13 mouse cellular contexts compared by ENCODE assay signal in genomic region chr13:97237700-97238099, GRCm38 (mm10). TPM values are rescaled to one million over a fixed set of nuclear protein-coding genes. Genes with fewer than 3 reads are reported as not detected.
DNase-seq lines count a peak whose midpoint lies in the region; ATAC-seq lines count a peak whose summit lies in the region.
"Had no signal": no experiment of that assay in that cellular context is flagged by ENCODE, and none has a peak within 500 bp of the region (broad histone marks: within the 10 kb centered on the region; RNA-seq: fewer than 3 reads in every experiment).

No protein-coding gene starts in this region.

- 66% methylated on average over 3 of the region's 3 CpGs for WGBS in kidney, embryonic 16.5 days
- 62% methylated on average over 3 of the region's 3 CpGs for WGBS in kidney, embryonic 14.5 days
- 13% methylated on average over 3 of the region's 3 CpGs for WGBS in forebrain, embryonic 11.5 days
- WGBS in limb, embryonic 10.5 days, result 44% methylated on average over 3 of the region's 3 CpGs

- no peak for ATAC-seq in kidney, embryonic 16.5 days (ENCODE audit: low FRiP score, low TSS enrichment)
- no peak for ATAC-seq in kidney, embryonic 14.5 days (ENCODE audit: low FRiP score, low TSS enrichment)
- peak; percentile 40 for ATAC-seq in forebrain, embryonic 11.5 days (replicated peaks; ENCODE audit: low FRiP score)
- ATAC-seq: activated CD4-positive, CD25-positive, alpha-beta regulatory T cell, adult 4 months had no signal

- no peak overlapping the region for H3K4me3 ChIP-seq in kidney, embryonic 16.5 days (ENCODE audit: low read length)
- H3K4me3 ChIP-seq in kidney, embryonic 14.5 days (ENCODE audit: low read length), result no peak overlapping the region
- H3K4me3 ChIP-seq in forebrain, embryonic 11.5 days (ENCODE audit: low read depth, low read length), result no peak overlapping the region
- H3K4me3 ChIP-seq in limb, embryonic 10.5 days, result no peak overlapping the region
- H3K4me3 ChIP-seq: embryonic facial prominence, embryonic 15.5 days had no signal

- H3K27me3 ChIP-seq in kidney, embryonic 16.5 days (ENCODE audit: insufficient read depth, low read length), result no peaks in the 10 kb centered on the region
- H3K27me3 ChIP-seq in kidney, embryonic 14.5 days (ENCODE audit: control insufficient read depth, insufficient read depth, low read length), result no peaks in the 10 kb centered on the region
- H3K27me3 ChIP-seq in forebrain, embryonic 11.5 days (ENCODE audit: control insufficient read depth, insufficient read depth, low read length), result no peaks in the 10 kb centered on the region
- no peaks in the 10 kb centered on the region for H3K27me3 ChIP-seq in limb, embryonic 10.5 days (ENCODE audit: low read depth, poor library complexity, severe bottlenecking)
- H3K27me3 ChIP-seq: CH12.LX; embryonic facial prominence, embryonic 15.5 days had no signal

- H3K9ac ChIP-seq in kidney, embryonic 16.5 days (replicated peaks; ENCODE audit: low read length), result no peak overlapping the region
- no peak overlapping the region for H3K9ac ChIP-seq in kidney, embryonic 14.5 days (ENCODE audit: low read depth, low read length)
- H3K9ac ChIP-seq in forebrain, embryonic 11.5 days (ENCODE audit: low read length), result no peak overlapping the region
- H3K9ac ChIP-seq: embryonic facial prominence, embryonic 15.5 days had no signal

- peak; percentile 61 for DNase-seq in MN1 (ENCODE audit: low spot score)
- DNase-seq in forebrain, embryonic 11.5 days (ENCODE audit: low spot score), result peak; percentile 84
- no peak for DNase-seq in limb, embryonic 10.5 days (ENCODE audit: low spot score)
- no peak for DNase-seq in right cerebral cortex, postnatal 25 days
- DNase-seq in frontal cortex, postnatal 25 days (ENCODE audit: low spot score in 2 of 2), result no peak
- no peak for DNase-seq in thymus, adult 18-20 months
- DNase-seq: left cerebral cortex, postnatal 4 days; lung, adult 18-20 months had no signal

- H3K27ac ChIP-seq in kidney, embryonic 16.5 days (ENCODE audit: low read length), result peak overlapping the region; percentile 67; the same call in 1 of the 2 replicates
- no peak overlapping the region; the same call in 1 of the 2 replicates for H3K27ac ChIP-seq in kidney, embryonic 14.5 days (ENCODE audit: low read depth, low read length)
- H3K27ac ChIP-seq in forebrain, embryonic 11.5 days (ENCODE audit: low read depth, low read length), result peak overlapping the region; percentile 39; the same call in 1 of the 2 replicates
- peak overlapping the region; percentile 66 for H3K27ac ChIP-seq in limb, embryonic 10.5 days

- H3K4me1 ChIP-seq in kidney, embryonic 16.5 days (ENCODE audit: insufficient read depth, low read length), result peaks cover 32% of the 10 kb centered on the region
- peaks cover 8% of the 10 kb centered on the region for H3K4me1 ChIP-seq in kidney, embryonic 14.5 days (ENCODE audit: control insufficient read depth, insufficient read depth, low read length)
- peaks cover 13% of the 10 kb centered on the region; the same call in 1 of the 2 replicates for H3K4me1 ChIP-seq in forebrain, embryonic 11.5 days (replicated peaks; ENCODE audit: control insufficient read depth, insufficient read depth, low read length)
- peaks cover 58% of the 10 kb centered on the region for H3K4me1 ChIP-seq in limb, embryonic 10.5 days

- H3K4me2 ChIP-seq in kidney, embryonic 16.5 days (replicated peaks; ENCODE audit: low read depth, low read length), result no peak overlapping the region
- H3K4me2 ChIP-seq in kidney, embryonic 14.5 days (replicated peaks; ENCODE audit: low read depth, low read length), result no peak overlapping the region
- H3K4me2 ChIP-seq in forebrain, embryonic 11.5 days (ENCODE audit: low read depth, low read length, severe bottlenecking), result no peak overlapping the region
- H3K4me2 ChIP-seq: embryonic facial prominence, embryonic 15.5 days had no signal

- no peaks in the 10 kb centered on the region for H3K9me3 ChIP-seq in kidney, embryonic 16.5 days (ENCODE audit: low read length)
- no peaks in the 10 kb centered on the region for H3K9me3 ChIP-seq in kidney, embryonic 14.5 days (ENCODE audit: control insufficient read depth, low read length)
- no peaks in the 10 kb centered on the region for H3K9me3 ChIP-seq in forebrain, embryonic 11.5 days (ENCODE audit: control insufficient read depth, low read length)
- H3K9me3 ChIP-seq in limb, embryonic 10.5 days (replicated peaks), result no peaks in the 10 kb centered on the region
- H3K9me3 ChIP-seq: embryonic facial prominence, embryonic 15.5 days had no signal

- no peaks in the 10 kb centered on the region for H3K36me3 ChIP-seq in kidney, embryonic 16.5 days (ENCODE audit: insufficient read depth, low read length)
- no peaks in the 10 kb centered on the region for H3K36me3 ChIP-seq in kidney, embryonic 14.5 days (ENCODE audit: control insufficient read depth, insufficient read depth, low read length)
- no peaks in the 10 kb centered on the region for H3K36me3 ChIP-seq in forebrain, embryonic 11.5 days (ENCODE audit: control insufficient read depth, insufficient read depth, low read length)
- H3K36me3 ChIP-seq in limb, embryonic 10.5 days, result no peaks in the 10 kb centered on the region
- H3K36me3 ChIP-seq: embryonic facial prominence, embryonic 15.5 days had no signal

RNA-seq across cellular contexts. Expression of gene Enc1, which starts 3.2 kb away (rescaled TPM):
- polyA plus RNA-seq in kidney, embryonic 16.5 days (2015; fragmentation: Nextera tagmentation; extraction: Ambion mirVana), result 13.7 and 14.3 TPM in 2 replicates
- 14.2 and 14.6 TPM in 2 replicates for polyA plus RNA-seq in kidney, embryonic 14.5 days (2014; fragmentation: Nextera tagmentation; extraction: Ambion mirVana)
- polyA plus RNA-seq in forebrain, embryonic 11.5 days (2014; fragmentation: Nextera tagmentation; extraction: Ambion mirVana), result 17.9 and 20.8 TPM in 2 replicates
- polyA plus RNA-seq in limb, embryonic 10.5 days (2016; fragmentation: Nextera tagmentation; extraction: Ambion mirVana), result 2.5 and 4.3 TPM in 2 replicates

RNA-seq across cellular contexts. Expression of gene Hexb, which starts 39.5 kb away (rescaled TPM):
- 40.3 and 44.6 TPM in 2 replicates for polyA plus RNA-seq in kidney, embryonic 16.5 days (2015; fragmentation: Nextera tagmentation; extraction: Ambion mirVana)
- polyA plus RNA-seq in kidney, embryonic 14.5 days (2014; fragmentation: Nextera tagmentation; extraction: Ambion mirVana), result 25.3 and 31.3 TPM in 2 replicates
- 20.3 and 22.2 TPM in 2 replicates for polyA plus RNA-seq in forebrain, embryonic 11.5 days (2014; fragmentation: Nextera tagmentation; extraction: Ambion mirVana)
- polyA plus RNA-seq in limb, embryonic 10.5 days (2016; fragmentation: Nextera tagmentation; extraction: Ambion mirVana), result 15.2 and 18.2 TPM in 2 replicates

Comparison
In these comparisons a context has a peak if more than half of its experiments do, and no peak if none do; other contexts are left out.
1. DNase-seq: peak in MN1 (single experiment) and forebrain, embryonic 11.5 days (single experiment); none in limb, embryonic 10.5 days (single experiment), right cerebral cortex, postnatal 25 days (single experiment), frontal cortex, postnatal 25 days (0 of 2) and thymus, adult 18-20 months (0 of 2).